ENCODE assay signal across 8 mouse cellular contexts in genomic region chr12:80642725-80643692, GRCm38 (mm10). TPM values are rescaled to one million over a fixed set of nuclear protein-coding genes. Genes with fewer than 3 reads are reported as not detected.
A peak's percentile ranks its signal among the peaks of the same experiment; 100 is the strongest.
DNase-seq lines count a peak whose midpoint lies in the region; ATAC-seq and TF ChIP-seq lines count a peak whose summit lies in the region.

No protein-coding gene starts in this region.

- no peaks in the 10 kb centered on the region; the same call in 1 of the 2 replicates for H3K4me1 ChIP-seq in forebrain, embryonic 11.5 days (replicated peaks; ENCODE audit: control insufficient read depth, insufficient read depth, low read length)

- peak; percentile 91 for TF ChIP-seq CTCF in Patski (IDR thresholded peaks at IDR 0.05)

- peak overlapping the region; percentile 67 for H3K4me2 ChIP-seq in forebrain, embryonic 11.5 days (ENCODE audit: low read depth, low read length, severe bottlenecking)

- peak overlapping the region; percentile 79 for H3K4me3 ChIP-seq in forebrain, embryonic 11.5 days (ENCODE audit: low read depth, low read length)

- 3% methylated on average over 40 of the region's 48 CpGs for WGBS in forebrain, embryonic 11.5 days

- peaks cover 22% of the 10 kb centered on the region for H3K36me3 ChIP-seq in forebrain, embryonic 11.5 days (ENCODE audit: control insufficient read depth, insufficient read depth, low read length)

- CTCF ChIA-PET in Patski (lab: Charles Lee), result interaction anchor here (0.8 to 1.0 kb wide), 3 partner anchors 15 to 83 kb away, joined by 3 to 4 read pairs (median 3); no protein-coding TSS in a partner anchor

- POLR2A ChIA-PET in Patski (lab: Charles Lee), result no interaction called here

- peak overlapping the region; percentile 93 for H3K9ac ChIP-seq in forebrain, embryonic 11.5 days (ENCODE audit: low read length)

- peak overlapping the region; percentile 73 for H3K27ac ChIP-seq in forebrain, embryonic 11.5 days (ENCODE audit: low read depth, low read length)

- in situ Hi-C loops in Patski (cut with MboI; ENCODE audit: low pct_unique_long_range_greater_than_20kb), result no loop called here

- H3K27me3 ChIP-seq in Patski, result no peaks in the 10 kb centered on the region
- H3K27me3 ChIP-seq in forebrain, embryonic 11.5 days (ENCODE audit: control insufficient read depth, insufficient read depth, low read length), result no peaks in the 10 kb centered on the region

- DNase-seq in Patski (ENCODE audit: low read depth, low spot score), result peak; percentile 35
- peak; percentile 80 for DNase-seq in c-Kit-positive CD71-positive TER-119-positive erythroid progenitor cells, embryonic 14.5 days (ENCODE audit: low spot score)
- peak; percentile 86 for DNase-seq in forebrain, embryonic 11.5 days (ENCODE audit: low spot score)
- peak; percentile 26 to 50 for DNase-seq in heart, postnatal 36 days
- peak; percentile 25 to 35 for DNase-seq in layer of hippocampus, adult 8-10 months (ENCODE audit: low spot score in 2 of 2)
- DNase-seq in lung, postnatal 14 days, result peak; percentile 62
- DNase-seq in retina, postnatal 1 day, result peak; percentile 56
- peak; percentile 45 for DNase-seq in yolk sac, embryonic 10.5 days (ENCODE audit: low spot score)

- intact Hi-C loops in heart, postnatal 36 days (cut with DNase I), result loop anchor here (10.0 kb wide), 3 partner anchors 302 to 1778 kb away; partner anchors contain the start of genes Atp6v1d, Eif2s1, Srsf5 and Vti1b

- H3K9me3 ChIP-seq in forebrain, embryonic 11.5 days (ENCODE audit: control insufficient read depth, low read length), result no peaks in the 10 kb centered on the region

- ATAC-seq in Patski, result peak; percentile 37
- ATAC-seq in forebrain, embryonic 11.5 days (replicated peaks; ENCODE audit: low FRiP score), result peak; percentile 75

RNA-seq across cellular contexts. Expression of gene Slc39a9, which starts 0.7 kb away (rescaled TPM):
- polyA plus RNA-seq in Patski (2021), result 30.9 TPM
- 29.9 and 33.1 TPM in 2 replicates for polyA plus RNA-seq in forebrain, embryonic 11.5 days (2014; fragmentation: Nextera tagmentation; extraction: Ambion mirVana)
- total RNA-seq in heart, postnatal 36 days (2021), result 10 to 100 TPM; 13.7 to 17.3 TPM
- 10 to 100 TPM; 35.0 to 43.0 (median 38.3) TPM for total RNA-seq in layer of hippocampus, adult 8-10 months (2022)

RNA-seq across cellular contexts. Expression of gene Erh, which starts 1.1 kb away (rescaled TPM):
- polyA plus RNA-seq in Patski (2021), result 183 TPM
- 400 and 407 TPM in 2 replicates for polyA plus RNA-seq in forebrain, embryonic 11.5 days (2014; fragmentation: Nextera tagmentation; extraction: Ambion mirVana)
- total RNA-seq in heart, postnatal 36 days (2021), result 10 to 100 TPM; 21.0 to 26.8 TPM
- total RNA-seq in layer of hippocampus, adult 8-10 months (2022), result 10 to 100 TPM; 23.9 to 53.3 (median 35.7) TPM

RNA-seq across cellular contexts. Expression of gene Plekhd1, which starts 49.4 kb away (rescaled TPM):
- polyA plus RNA-seq in Patski (2021), result not detected
- 0.48 and 0.60 TPM in 2 replicates for polyA plus RNA-seq in forebrain, embryonic 11.5 days (2014; fragmentation: Nextera tagmentation; extraction: Ambion mirVana)
- under 1 TPM in 1 of 2 experiments, not detected in 1; 0.27 TPM for total RNA-seq in heart, postnatal 36 days (2021)
- 10 to 100 TPM in 1 of 4 experiments, 1 to 10 TPM in 3; 5.0 to 11.0 (median 7.6) TPM for total RNA-seq in layer of hippocampus, adult 8-10 months (2022)

Comparison
In these comparisons a context has a peak if more than half of its experiments do, and no peak if none do; other contexts are left out.
1. Peak in every context shown above with its lines: DNase-seq, ATAC-seq, H3K4me3 ChIP-seq and H3K27ac ChIP-seq.
2. DNase-seq: peak in every context shown above with its lines; median percentile 86 in forebrain, embryonic 11.5 days; 80 in c-Kit-positive CD71-positive TER-119-positive erythroid progenitor cells, embryonic 14.5 days; 62 in lung, postnatal 14 days; 56 in retina, postnatal 1 day; 45 in yolk sac, embryonic 10.5 days; 38 in heart, postnatal 36 days; 35 in Patski; 30 in layer of hippocampus, adult 8-10 months.
3. RNA of gene Plekhd1, which starts 49.4 kb away (total RNA-seq): 5.0 to 11.0 TPM in layer of hippocampus, adult 8-10 months; 0.27 TPM in heart, postnatal 36 days; every median in the first group is over 4 times any median in the second.